Mouse (Mus musculus) ES-Bruce4 (cell line): ENCODE measurements around the gene Rpl22.

ENCODE experiments used
- CTCF ChIP-seq: IDR thresholded peaks from one replicate; pipeline ENCODE4 v1.8.1; 2011; ENCODE audit warnings: low read depth, low read length
- POLR2A ChIP-seq: IDR thresholded peaks from one replicate; pipeline ENCODE4 v1.8.1; 2011; ENCODE audit warnings: low read length; ENCODE audit not compliant: insufficient read depth

GRCm38 (mm10) chr4:152304685-152305084, 20.9 kb upstream of the Rpl22 start:
- no peak for TF ChIP-seq CTCF
- TF ChIP-seq POLR2A, result no peak
